Mouse (Mus musculus) MEL (cell line): Measurements from ENCODE around the gene Tbc1d30.

Experiments used
- CTCF ChIP-seq, 3 experiments: IDR thresholded peaks in 2 of 3; conservative IDR thresholded peaks in 1 of 3; 2 replicates each; pipeline ENCODE4 v1.5.1; 2011 to 2012; ENCODE audit warnings: low read length in 3 of 3, low read depth in 2 of 3, mild to moderate bottlenecking in 2 of 3, improper control_type of control experiment in 1 of 3, inconsistent platforms in 1 of 3, mixed read lengths in 1 of 3, moderate library complexity in 1 of 3; ENCODE audit not compliant: control insufficient read depth in 1 of 3, insufficient read depth in 1 of 3, poor library complexity in 1 of 3, severe bottlenecking in 1 of 3
- POLR2A ChIP-seq, 2 experiments: IDR thresholded peaks; 2 replicates each; pipeline ENCODE4 v1.6.1; 2011 to 2012; ENCODE audit warnings: low read length in 2 of 2, mild to moderate bottlenecking in 2 of 2, control low read depth in 1 of 2, improper control_type of control experiment in 1 of 2, low read depth in 1 of 2, moderate library complexity in 1 of 2; ENCODE audit not compliant: control insufficient read depth in 1 of 2, insufficient read depth in 1 of 2, poor library complexity in 1 of 2
- ZMIZ1 ChIP-seq: IDR thresholded peaks from 2 replicates; pipeline ENCODE4 v1.6.1; 2012; ENCODE audit warnings: low read depth, mild to moderate bottlenecking, inconsistent platforms, low read length, improper control_type of control experiment, moderate library complexity

- TF ChIP-seq CTCF (IDR thresholded peaks at IDR 0.05 in 2 of 3, conservative IDR thresholded peaks at IDR 0.05 in 1 of 3; ENCODE audit: control insufficient read depth in 1 of 3, insufficient read depth in 1 of 3, low read depth in 2 of 3, low read length in 3 of 3, poor library complexity in 1 of 3, severe bottlenecking in 1 of 3) (no peak), POLR2A (IDR thresholded peaks at IDR 0.05; ENCODE audit: control insufficient read depth in 1 of 2, insufficient read depth in 1 of 2, low read depth in 1 of 2, low read length in 2 of 2, poor library complexity in 1 of 2) (no peak), ZMIZ1 (no peak)
Observed at GRCm38 (mm10) chr10:121280943-121281342, 70.1 kb downstream of the Tbc1d30 start.
